Mouse (Mus musculus) retina, embryonic 14.5 days (tissue): ENCODE measurements at regions not wholly inside any gene's neighbourhood (a gene's known extent, or its start where the extent isn't known, plus 50 kb on each side); places are given as distances from the start of the nearest gene placed in this dataset.
"Not testable (repeated sequence)": the region's sequence is repeated elsewhere in the genome, so short reads cannot be mapped to it uniquely, and the experiment has no call there.

Experiments
- DNase-seq: peaks from one replicate; pipeline ENCODE4 v3.0.0-alpha.2; 2015; ENCODE audit warnings: low spot score

DNA sequence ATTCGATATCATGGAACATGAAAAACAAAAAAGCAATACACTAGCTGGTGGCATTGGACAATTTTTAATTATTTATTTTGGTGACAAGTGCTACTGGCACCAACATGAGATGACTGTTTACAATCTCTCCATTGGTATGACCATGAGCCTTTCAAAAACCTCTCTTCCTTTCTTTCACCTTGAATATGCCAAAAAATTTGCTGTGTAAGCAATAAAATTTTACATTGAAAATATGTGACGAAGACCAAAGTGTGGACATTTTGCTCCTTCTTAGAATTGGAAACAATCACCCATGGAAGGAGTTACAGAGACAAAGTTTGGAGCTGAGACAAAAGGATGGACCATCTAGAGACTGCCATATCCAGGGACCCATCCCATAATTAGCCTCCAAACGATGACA is 83.4 kb upstream of the Gm49339 start:
- DNase-seq, result not testable (repeated sequence)

DNA sequence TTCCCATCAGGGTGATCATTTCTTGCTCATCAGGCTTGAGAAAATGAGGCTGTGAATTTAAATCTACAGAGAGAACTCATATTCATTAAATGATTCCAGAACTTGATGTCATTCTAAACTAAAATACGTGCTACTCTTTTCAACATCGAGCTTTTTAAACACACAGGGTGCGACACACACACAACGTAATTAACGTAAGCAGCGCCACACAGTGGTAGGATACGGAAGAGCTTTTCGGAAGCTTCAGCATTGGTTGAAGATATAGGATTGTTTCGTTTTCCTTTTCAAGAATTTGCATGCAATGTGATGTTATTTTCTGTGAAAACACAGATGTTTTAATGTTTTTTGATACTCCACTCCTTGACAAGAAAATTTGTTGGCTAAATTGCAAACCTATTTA is 75.3 kb upstream of the Gm49339 start:
- DNase-seq, result peak; percentile 85

GRCm38 (mm10) chr10:51412795-51413194 is 67.6 kb upstream of the Gm49339 start:
- no peak for DNase-seq

GRCm38 (mm10) chr10:51414512-51414911 is 65.9 kb upstream of the Gm49339 start:
- DNase-seq, result no peak

- DNase-seq, result no peak
These were observed 63.7 kb upstream of the Gm49339 start for GRCm38 (mm10) chr10:51416723-51417122.

DNA sequence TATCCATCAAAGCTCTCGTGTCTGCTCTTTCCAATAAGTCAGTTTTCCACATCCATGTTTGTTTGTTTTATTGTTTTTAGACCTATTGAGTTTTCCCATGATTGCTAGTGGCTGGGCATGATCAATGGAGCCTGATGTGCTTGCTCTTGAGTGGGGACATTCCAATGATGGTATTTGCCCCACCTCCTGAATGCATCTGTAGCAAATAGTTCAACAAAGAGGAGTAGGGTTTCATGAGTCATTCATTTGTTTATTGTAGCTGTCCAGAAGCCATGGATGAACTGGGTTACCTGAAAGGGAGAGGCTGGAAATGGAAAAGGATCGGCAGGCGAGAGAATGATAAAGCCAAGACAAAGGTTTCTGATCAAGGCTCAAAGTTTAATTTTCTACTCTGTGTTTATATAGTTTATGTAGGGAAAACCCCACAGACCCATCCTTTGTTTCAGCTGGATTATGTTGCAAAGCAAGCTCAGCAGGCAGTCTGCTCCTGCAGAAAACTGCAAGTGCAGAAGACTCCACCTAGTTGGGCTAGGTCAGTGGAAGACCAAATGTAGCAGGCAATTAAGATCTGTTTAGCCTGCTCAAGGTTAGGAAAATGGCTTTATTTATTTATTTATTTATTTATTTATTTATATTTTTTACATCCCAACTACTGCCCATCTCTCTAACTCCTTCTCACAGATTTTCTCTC is 63.0 kb upstream of the Gm49339 start:
- DNase-seq, result no peak

DNA sequence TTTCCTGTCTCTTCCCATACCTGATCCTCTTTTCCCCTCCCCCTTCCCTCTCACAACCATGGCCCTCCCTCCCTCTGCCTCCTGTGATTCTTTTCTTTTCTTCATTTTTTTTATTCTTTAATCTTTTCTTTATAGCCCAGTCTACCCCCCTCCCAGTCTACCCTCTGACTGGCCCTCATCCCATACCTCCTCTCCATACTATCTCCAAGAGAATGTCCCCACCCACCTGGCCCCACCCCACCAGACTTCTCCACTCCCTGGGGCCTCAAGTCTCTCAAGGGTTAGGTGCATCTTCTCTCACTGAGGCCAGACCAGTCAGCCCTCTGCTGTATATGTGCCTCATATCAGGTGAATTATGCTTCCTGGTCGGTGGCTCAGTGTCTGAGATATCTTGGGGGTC is 61.9 kb upstream of the Gm49339 start:
- no peak for DNase-seq

DNA sequence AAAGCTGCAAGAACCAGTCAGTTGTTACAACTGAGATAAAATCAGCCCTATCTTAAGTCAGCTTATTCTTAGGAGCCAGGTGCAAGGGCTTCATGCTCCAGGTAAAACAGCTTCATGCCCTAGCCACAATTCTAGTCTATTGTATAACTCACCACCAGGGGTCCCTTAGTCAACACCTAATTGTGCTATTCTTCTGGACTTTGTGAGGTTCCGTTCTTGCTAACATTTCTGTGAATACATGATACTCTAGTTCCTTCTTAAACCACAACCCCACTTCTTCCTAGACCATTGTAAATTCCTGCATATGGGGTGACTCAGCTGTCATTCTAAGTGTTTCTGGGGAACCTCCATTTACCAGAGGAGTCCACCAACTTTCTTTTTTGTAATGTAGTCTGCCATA is 57.9 kb upstream of the Gm49339 start:
- no peak for DNase-seq
